Mouse (Mus musculus) limb, embryonic 11.5 days (tissue): ENCODE results near the gene Thbs4. TPM values are rescaled to one million over a fixed set of nuclear protein-coding genes. Genes with fewer than 3 reads are reported as not detected.

Source experiments
- ATAC-seq: fragments of 200-750 bp; cut with Nextera tagmentation; 2 replicates; pipeline ENCODE4 v1.8.0; 2017; ENCODE audit warnings: low read depth; ENCODE audit not compliant: insufficient number of reproducible peaks, low FRiP score, low TSS enrichment
- DNase-seq: peaks from one replicate; pipeline ENCODE4 v3.0.0-alpha.2; 2015; ENCODE audit warnings: low spot score
- H3K27ac ChIP-seq: fragments of 300-500 bp; sonication (generic); replicated peaks from 2 replicates; pipeline ENCODE4 v1.5.1; 2014; ENCODE audit warnings: low read depth, mild to moderate bottlenecking, low read length
- H3K27me3 ChIP-seq: fragments of 300-500 bp; sonication (generic); 2 replicates; pipeline ENCODE4 v1.6.1; 2014; ENCODE audit warnings: mild to moderate bottlenecking, low read length, mixed read lengths; ENCODE audit not compliant: control insufficient read depth, insufficient read depth
- H3K36me3 ChIP-seq: fragments of 300-500 bp; sonication (generic); 2 replicates; pipeline ENCODE4 v1.6.1; 2014; ENCODE audit warnings: mild to moderate bottlenecking, low read length, moderate library complexity, mixed read lengths; ENCODE audit not compliant: control insufficient read depth, insufficient read depth
- H3K4me1 ChIP-seq: fragments of 300-500 bp; sonication (generic); 2 replicates; pipeline ENCODE4 v1.6.1; 2014; ENCODE audit warnings: low read length, mixed read lengths; ENCODE audit not compliant: control insufficient read depth, insufficient read depth
- H3K4me2 ChIP-seq: fragments of 300-500 bp; sonication (generic); 2 replicates; pipeline ENCODE4 v1.6.1; 2014; ENCODE audit warnings: low read depth, mild to moderate bottlenecking, moderate library complexity; ENCODE audit not compliant: severe bottlenecking
- H3K4me3 ChIP-seq: fragments of 300-500 bp; sonication (generic); 2 replicates; pipeline ENCODE4 v1.5.1; 2014; ENCODE audit warnings: low read depth, low read length
- H3K9ac ChIP-seq: fragments of 300-500 bp; sonication (generic); 2 replicates; pipeline ENCODE4 v1.6.1; 2014; ENCODE audit warnings: mild to moderate bottlenecking, low read length
- H3K9me3 ChIP-seq: fragments of 300-500 bp; sonication (generic); 2 replicates; pipeline ENCODE4 v1.6.1; 2016; ENCODE audit warnings: low read length; ENCODE audit not compliant: control insufficient read depth
- WGBS: fragments of 180-500 bp; shearing (Covaris S2); extraction: QIAGEN DNeasy Blood & Tissue Kit; methylation state at CpG from one replicate; pipeline ENCODE4 v1.1.7; 2014; 5-methylcytosine and 5-hydroxymethylcytosine counted together
- polyA plus RNA-seq: library from polyadenylated mRNA; unstranded; fragments of >200 nt; fragmentation: Nextera tagmentation; extraction: Ambion mirVana; gene quantifications from 2 replicates; pipeline ENCODE4 v1.2.1, GENCODE M21; 2014

Thbs4 gene
- polyA plus RNA-seq, 1 experiment from 2014 or later = 0.72 TPM

DNA sequence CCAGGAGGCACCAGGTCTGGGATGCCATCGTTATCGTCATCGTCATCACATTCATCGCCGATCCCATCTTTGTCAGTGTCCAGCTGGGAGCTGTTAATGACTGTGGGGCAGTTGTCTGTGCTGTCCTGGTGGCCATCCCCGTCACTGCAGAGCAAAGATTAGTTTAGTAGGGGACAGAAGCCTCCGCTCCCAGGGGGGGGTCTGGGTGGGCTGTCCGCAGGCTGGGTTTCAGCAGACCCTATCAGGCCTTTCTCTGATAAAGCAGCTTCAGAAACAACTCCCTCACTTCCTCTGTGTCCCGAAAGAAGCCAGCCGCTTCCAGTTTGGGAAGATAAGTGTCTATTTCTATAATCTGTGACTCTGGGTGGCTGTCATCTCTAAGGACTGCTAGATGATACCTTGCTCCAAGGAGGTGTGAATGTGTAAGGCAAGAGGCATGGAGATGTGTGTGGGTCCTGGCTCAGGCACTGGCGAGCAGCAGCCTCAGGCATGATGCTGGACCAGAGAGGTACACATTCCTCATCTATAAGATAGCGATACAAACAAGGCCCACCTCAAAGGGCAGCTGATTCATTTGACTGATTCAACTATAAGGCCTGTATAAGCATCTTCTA, 36.5 kb downstream of the Thbs4 start:
- H3K9me3 ChIP-seq = no peaks in the 10 kb centered on the region
- no peak overlapping the region for H3K4me3 ChIP-seq
- DNase-seq = no peak
- WGBS = 86% methylated on average over 12 of the region's 12 CpGs
- H3K27me3 ChIP-seq = no peaks in the 10 kb centered on the region
- no peaks in the 10 kb centered on the region for H3K4me1 ChIP-seq
- H3K27ac ChIP-seq = no peak overlapping the region
- H3K36me3 ChIP-seq = no peaks in the 10 kb centered on the region
- ATAC-seq = no peak
- no peak overlapping the region for H3K4me2 ChIP-seq
- H3K9ac ChIP-seq = no peak overlapping the region

DNA sequence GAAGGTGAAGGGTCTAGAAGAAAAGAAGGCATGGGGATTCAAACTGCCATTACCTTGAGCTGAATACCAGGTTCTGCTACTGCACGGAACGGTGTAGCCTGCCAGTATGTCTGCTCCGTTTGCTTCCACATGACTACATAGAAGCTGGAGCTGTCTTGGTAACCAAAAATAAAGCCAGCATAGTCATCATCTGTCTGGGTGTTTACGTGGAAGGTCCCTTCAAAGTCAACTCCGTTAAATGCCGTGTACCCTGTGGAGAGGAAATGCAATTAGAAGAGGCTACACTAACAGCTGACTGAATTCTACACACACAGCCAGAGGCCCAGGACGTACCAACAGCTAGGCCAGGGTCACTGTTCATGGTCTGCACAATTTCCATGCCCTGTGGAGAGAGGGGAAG, 39.6 kb downstream of the Thbs4 start:
- no peak overlapping the region for H3K4me2 ChIP-seq
- no peak overlapping the region for H3K27ac ChIP-seq
- no peaks in the 10 kb centered on the region for H3K9me3 ChIP-seq
- H3K9ac ChIP-seq = no peak overlapping the region
- DNase-seq (no peak), ATAC-seq (no peak)
- WGBS = 68% methylated on average over 7 of the region's 7 CpGs
- no peak overlapping the region for H3K4me3 ChIP-seq
- no peaks in the 10 kb centered on the region for H3K36me3 ChIP-seq
- H3K4me1 ChIP-seq = no peaks in the 10 kb centered on the region
- H3K27me3 ChIP-seq = no peaks in the 10 kb centered on the region

DNA sequence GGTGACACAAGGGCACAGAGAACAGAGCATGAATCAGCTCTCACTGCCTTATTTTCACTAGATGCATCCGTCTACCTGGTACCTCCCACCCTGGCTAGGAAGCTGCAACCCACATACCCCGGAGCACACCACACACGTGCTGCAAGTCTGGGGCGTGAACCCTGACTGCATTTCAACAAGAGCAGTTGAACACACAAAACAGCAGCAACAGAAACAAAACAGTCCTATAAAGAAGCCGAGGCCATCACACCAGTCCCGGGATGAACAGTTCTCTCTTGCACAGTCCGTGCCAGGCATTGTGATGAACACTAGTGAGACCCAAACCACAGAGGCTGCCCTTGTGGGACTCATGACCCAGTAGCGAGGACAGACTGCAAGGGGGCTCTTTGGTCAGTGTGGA, 40.9 kb downstream of the Thbs4 start:
- no peak overlapping the region for H3K27ac ChIP-seq
- no peaks in the 10 kb centered on the region for H3K9me3 ChIP-seq
- ATAC-seq = no peak
- H3K9ac ChIP-seq = no peak overlapping the region
- no peak overlapping the region for H3K4me3 ChIP-seq
- H3K36me3 ChIP-seq = no peaks in the 10 kb centered on the region
- H3K27me3 ChIP-seq = no peaks in the 10 kb centered on the region
- no peak overlapping the region for H3K4me2 ChIP-seq
- 89% methylated on average over 8 of the region's 8 CpGs for WGBS
- no peaks in the 10 kb centered on the region for H3K4me1 ChIP-seq
- no peak for DNase-seq

GRCm38 (mm10) chr13:92751726-92752565, 42.7 kb downstream of the Thbs4 start:
- no peak overlapping the region for H3K9ac ChIP-seq
- peak; percentile 88 for DNase-seq
- no peaks in the 10 kb centered on the region for H3K9me3 ChIP-seq
- no peak overlapping the region for H3K4me3 ChIP-seq
- H3K36me3 ChIP-seq = no peaks in the 10 kb centered on the region
- no peak overlapping the region for H3K27ac ChIP-seq
- no peaks in the 10 kb centered on the region for H3K27me3 ChIP-seq
- no peaks in the 10 kb centered on the region for H3K4me1 ChIP-seq
- ATAC-seq = no peak
- no peak overlapping the region for H3K4me2 ChIP-seq
- 64% methylated on average over 21 of the region's 21 CpGs for WGBS

- peak; percentile 77 for DNase-seq
- H3K27ac ChIP-seq = no peak overlapping the region
- no peak overlapping the region for H3K4me3 ChIP-seq
- no peak overlapping the region for H3K4me2 ChIP-seq
- WGBS = 20% methylated on average over 7 of the region's 7 CpGs
- no peak overlapping the region for H3K9ac ChIP-seq
- no peaks in the 10 kb centered on the region for H3K4me1 ChIP-seq
- no peaks in the 10 kb centered on the region for H3K36me3 ChIP-seq
- no peaks in the 10 kb centered on the region for H3K27me3 ChIP-seq
- H3K9me3 ChIP-seq = no peaks in the 10 kb centered on the region
- ATAC-seq = 0 out of 2 replicates have a peak, but pooled peaks have one; percentile 58
Observed at GRCm38 (mm10) chr13:92750976-92751518, 43.6 kb downstream of the Thbs4 start.

GRCm38 (mm10) chr13:92743337-92743736, 51.3 kb downstream of the Thbs4 start:
- Histone ChIP-seq H3K27me3 (no peaks in the 10 kb centered on the region), H3K27ac (no peak overlapping the region), H3K9me3 (no peaks in the 10 kb centered on the region), H3K36me3 (no peaks in the 10 kb centered on the region), H3K4me1 (no peaks in the 10 kb centered on the region), H3K4me2 (no peak overlapping the region), H3K4me3 (no peak overlapping the region), H3K9ac (no peak overlapping the region)
- ATAC-seq (no peak), DNase-seq (no peak)
- WGBS = 72% methylated on average over 5 of the region's 5 CpGs

DNA sequence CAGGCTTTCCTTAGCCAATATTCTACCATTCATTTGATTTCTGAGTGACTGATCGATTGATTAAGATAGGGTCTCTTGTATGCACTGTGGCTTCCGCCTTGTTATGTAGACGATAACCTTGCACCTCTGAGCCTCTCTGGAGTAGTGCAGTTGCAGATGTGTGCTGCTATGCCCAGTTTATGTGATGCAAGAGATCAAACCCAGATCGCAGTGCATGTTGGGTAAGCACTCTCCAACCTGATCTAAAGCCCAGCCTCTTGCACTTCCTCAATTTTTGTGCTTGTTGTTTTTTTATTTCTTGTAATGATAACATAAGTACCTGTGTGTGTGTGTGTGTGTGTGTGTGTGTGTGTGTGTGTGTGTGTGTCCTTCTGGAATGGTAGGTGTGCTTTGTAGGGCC, 51.7 kb downstream of the Thbs4 start:
- Histone ChIP-seq H3K4me3 (no peak overlapping the region), H3K9ac (no peak overlapping the region), H3K36me3 (no peaks in the 10 kb centered on the region), H3K4me1 (no peaks in the 10 kb centered on the region), H3K9me3 (no peaks in the 10 kb centered on the region), H3K27me3 (no peaks in the 10 kb centered on the region), H3K27ac (no peak overlapping the region), H3K4me2 (no peak overlapping the region)
- DNase-seq = no peak
- WGBS = 88% methylated on average over 4 of the region's 4 CpGs
- ATAC-seq = no peak

- H3K36me3 ChIP-seq = no peaks in the 10 kb centered on the region
- no peaks in the 10 kb centered on the region for H3K4me1 ChIP-seq
- H3K9ac ChIP-seq = no peak overlapping the region
- H3K4me2 ChIP-seq = no peak overlapping the region
- ATAC-seq (no peak; the same call in 1 of the 2 replicates), DNase-seq (peak; percentile 46)
- H3K27me3 ChIP-seq = no peaks in the 10 kb centered on the region
- H3K9me3 ChIP-seq = no peaks in the 10 kb centered on the region
- no peak overlapping the region for H3K27ac ChIP-seq
- H3K4me3 ChIP-seq = no peak overlapping the region
- 9% methylated on average over 2 of the region's 2 CpGs for WGBS
Observed at GRCm38 (mm10) chr13:92740671-92741270, 53.8 kb downstream of the Thbs4 start.
